Mouse (Mus musculus) CD8-positive naive resting alpha-beta T cell, adult 2 months (primary cell): Measurements from ENCODE around the gene Pde1c.

Experiments used
- DNase-seq, 2 experiments: peaks; one replicate each; pipeline ENCODE4 v3.0.0; 2022; ENCODE audit warnings: low read depth in 2 of 2, low spot score in 2 of 2

Pde1c gene

DNA sequence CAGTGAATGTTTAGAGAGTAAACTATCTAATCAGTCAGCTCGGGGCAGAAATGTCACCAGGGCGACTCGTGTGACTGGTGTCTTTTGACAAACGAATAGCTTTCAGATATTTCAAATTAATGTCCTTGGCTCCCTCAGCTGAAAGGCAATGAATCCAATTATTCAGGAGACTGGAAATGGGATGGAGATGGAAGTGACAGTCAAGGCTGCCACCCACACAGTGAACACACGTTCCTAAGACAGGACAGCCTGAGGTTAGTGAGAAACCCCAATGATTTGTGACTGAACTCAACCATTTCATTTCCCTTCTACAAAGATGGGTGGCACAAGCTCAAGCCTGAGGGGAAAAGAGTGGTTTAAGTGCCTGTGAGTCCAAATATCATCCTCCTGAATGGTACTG lies 470.5 kb downstream of the Pde1c start:
- no peak for DNase-seq

DNA sequence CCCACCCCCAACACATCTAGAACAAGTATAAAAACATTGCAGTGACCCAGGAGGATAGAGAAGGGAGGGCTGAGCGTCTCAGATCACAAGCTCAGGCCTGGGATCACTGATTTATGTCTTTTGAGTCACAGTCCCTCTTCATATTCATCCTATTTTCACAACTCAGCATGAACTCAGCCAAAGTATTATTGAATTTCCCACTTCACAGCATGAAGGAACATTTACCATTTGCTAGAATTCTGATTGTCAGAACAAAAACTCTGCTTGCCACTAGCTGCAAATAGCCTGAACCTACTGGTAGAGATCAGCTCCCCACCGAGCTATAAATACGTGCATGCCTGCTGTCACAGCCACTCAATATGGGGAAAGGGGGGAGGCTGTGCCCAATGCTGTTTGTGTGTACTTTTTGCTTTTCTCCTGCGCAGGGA lies 492.5 kb downstream of the Pde1c start:
- no peak for DNase-seq

DNA sequence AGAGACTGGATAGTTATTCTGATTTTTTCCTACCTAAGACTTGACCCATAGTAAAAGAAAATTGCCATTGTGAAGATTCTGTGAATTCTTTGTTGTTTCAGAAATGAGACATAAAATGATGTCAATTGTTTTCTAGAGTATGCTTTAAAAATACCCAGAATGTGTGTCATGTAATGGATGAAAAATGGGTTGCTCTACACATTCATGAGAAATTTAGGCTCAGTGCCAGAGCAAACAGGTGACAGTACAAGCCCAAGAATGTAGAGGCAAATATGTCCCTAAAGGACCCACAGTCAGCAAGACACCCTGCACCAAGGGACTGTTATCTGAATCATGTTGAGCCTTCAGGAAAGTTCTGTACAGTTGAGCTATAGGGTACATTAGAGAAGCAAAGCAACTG lies 500.4 kb downstream of the Pde1c start:
- no peak for DNase-seq

DNA sequence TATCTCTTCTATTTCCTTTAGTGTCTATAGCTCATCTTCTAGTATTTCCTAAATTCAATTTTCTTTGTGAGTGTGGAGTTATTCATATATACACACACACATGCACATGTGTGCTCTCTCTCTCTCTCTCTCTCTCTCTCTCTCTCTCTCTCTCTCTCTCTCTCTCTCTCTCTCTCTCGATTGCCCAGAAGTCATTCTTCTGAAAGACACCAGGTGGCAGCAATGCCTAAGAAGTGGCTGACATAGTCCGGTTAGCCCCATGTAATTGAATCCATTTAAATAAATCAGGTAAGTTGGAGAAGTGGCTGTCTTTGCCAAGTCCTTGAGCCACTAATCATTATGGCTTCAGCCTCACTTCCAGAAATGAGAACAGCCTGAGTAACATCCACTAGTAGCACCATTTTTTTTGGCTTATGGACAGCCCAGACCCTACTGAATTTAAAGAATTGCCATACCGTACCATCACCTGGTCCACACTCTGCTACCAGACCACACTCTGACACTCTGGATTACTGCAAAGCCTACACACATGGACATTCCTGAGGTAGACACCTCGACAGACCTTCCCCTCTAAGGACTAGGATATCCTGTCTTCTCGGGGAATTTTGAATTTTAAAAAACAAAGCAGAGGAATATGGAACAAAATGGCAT lies 502.1 kb downstream of the Pde1c start:
- no peak for DNase-seq

DNA sequence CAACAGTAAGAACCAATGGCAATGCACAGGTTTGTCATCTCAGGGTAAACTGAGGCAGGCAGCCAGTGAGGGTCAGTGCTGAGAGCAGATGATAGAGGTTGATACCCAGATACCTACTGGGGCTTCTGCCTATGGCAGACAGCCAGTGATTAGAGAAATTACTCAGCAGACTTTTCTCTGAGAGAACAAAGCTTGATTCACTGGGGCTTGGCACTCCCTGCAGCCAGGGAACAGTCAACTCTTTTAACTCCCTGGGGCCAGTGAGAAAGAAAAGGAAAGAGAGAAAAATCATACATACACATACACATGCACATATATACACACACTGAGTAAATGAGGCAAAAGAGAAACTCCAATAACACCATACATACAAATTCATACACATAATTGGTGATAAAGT lies 505.2 kb downstream of the Pde1c start:
- no peak for DNase-seq

DNA sequence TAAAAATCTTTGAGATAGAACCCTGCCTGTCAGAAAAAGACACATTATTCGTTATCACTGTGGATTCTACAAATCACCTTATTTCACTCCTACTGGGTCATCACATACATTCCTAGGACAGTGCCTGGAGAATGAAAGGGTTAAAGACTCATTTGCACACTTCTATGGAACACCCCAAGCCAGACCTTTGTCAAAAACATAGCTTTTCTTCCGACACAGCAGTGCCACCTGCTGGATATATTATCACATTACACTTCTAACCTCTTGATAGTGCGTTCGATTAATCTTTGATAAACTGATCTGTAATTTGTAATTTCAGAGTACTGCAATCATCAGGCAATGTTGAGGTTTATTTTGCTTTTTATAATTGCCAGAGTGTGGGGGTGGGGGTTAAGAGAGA lies 519.8 kb downstream of the Pde1c start:
- DNase-seq: no peak

DNA sequence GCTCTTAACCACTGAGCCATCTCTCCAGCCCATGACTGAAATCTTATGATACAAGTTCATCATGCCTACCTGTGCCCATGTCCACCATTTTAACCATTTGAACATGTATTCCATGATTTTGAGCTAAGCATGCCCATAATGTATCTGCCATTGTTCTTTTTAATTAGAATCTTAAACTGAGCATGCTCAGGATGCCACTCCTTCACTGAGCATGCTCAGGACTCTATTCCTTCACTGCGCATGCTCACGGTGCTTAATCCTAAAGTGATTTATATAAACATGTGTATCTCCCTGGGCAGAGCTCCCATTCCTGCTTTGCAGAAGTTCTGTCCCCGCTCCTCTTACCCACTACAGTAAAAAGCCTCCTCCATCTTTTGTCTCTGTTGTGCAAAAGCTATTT lies 520.3 kb downstream of the Pde1c start:
- no peak for DNase-seq

DNA sequence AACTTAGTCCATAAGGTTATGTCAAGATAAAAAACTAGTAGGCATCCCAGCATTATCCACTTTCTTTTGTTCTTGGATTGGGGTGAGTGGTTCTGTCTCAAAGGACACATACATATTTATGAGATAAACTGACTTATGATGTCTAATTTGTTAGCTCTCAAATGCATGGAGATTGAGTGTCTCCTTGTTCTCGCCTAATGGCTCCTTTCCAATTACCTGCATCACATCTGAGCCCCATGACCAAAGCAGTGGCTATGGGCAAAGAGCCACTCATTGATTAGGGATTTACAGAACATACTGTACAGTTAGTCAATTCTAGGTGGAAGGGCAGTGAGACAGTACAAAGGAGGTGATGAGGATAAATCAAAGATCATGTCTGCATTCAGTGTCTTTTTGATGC lies 524.2 kb downstream of the Pde1c start:
- no peak for DNase-seq

DNA sequence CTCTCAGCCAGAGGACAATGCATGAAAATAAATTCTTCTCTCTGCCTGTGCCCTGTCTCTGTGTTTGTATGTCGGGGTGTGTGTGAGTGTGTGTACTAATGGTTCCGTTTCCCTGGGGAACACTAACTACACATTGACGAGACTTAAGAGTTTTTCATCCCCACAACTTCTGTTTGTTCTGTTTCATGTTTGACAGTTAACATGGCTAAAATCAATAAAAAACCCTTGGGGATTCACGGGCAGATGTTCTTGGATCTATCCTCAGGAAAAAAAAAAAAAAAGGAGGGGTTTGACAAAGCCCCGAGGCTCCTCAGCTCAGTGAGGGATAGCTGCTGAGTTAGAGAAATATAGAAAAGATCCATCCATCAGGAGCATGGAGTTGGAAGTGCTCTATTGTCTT lies 524.6 kb downstream of the Pde1c start:
- DNase-seq: no peak

DNA sequence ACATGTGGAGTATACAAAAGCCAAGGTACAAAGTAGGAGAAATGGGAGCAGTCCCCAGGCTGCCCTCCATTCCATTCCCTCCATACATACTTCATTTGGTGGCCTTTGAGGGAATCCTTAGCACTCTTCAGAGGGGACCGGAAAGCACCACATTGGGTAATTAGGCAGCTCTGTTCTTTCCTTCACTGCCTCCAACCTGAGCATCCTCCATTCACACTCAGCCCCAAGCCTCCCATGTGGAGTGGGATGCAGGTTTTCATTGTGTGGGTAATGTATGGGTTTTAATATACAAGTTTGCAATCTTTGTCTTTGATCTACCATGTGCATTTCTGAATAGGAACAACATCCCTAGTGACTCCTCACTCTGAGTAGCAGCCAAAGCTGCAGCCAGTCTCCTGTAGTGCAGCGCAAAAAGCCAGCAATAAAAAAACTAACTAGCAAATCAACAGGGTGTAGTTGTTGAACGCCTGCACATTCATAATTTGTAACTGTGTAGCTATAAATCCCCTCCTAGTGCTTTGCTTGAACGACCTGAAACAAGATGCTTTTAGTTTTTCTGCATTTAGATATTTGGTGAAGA lies 529.3 kb downstream of the Pde1c start:
- no peak for DNase-seq

DNA sequence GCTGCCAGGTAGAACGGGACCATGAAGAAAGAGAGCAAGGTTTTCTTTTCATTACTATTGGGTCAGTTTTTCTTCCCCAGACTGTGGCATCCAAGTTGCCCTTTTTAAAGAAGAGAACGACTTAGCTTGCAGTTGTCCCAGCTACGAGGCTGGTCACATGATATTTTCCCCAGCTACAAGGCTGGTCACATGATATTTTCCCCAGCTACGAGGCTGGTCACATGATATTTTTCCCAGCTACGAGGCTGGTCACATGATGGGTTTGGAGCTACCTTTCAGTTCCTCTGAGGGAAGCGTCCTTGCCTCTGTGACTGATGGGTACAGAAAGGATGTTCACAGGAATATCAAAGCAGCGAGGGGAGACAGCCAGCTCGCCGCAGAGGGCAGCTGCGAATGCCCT lies 533.8 kb downstream of the Pde1c start:
- DNase-seq: no peak

DNA sequence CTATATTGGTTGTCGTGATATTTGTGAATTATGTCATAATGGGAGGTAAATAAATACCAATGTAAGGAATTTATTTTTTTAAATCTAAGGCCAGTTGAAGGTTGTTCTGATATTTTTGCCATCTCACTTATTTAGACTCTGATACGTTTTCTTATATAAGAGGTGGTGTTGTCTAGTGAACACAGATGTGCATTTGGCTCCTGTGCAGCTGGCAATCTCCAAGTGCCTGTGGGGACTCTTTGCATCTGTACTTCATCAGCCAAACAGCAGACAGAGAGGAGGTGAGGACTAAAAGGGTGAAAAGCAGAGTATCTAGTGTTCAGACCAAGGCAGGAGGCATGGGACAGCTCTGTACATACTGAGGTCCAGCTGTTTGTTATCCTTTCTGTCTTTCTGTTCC lies 536.7 kb downstream of the Pde1c start:
- no peak for DNase-seq

DNA sequence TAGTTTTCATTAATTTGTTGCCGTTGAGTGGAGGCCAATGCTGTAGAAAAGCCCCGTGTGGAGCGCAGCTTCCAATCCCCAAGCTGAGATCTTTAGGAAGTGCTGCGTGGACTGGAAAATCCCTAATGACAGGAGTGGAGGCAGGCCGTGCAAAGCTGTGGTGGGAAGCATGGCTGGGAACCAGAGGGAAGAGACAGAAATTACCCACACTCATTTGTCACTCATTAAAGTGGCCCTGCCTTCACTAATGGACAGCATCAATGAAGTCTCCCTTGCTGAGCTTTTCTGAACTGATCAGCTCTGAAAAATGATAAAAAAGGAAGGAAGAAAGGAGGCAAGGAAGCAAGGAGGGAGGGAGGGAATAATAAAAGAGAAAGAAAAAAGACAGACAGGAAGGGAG lies 538.9 kb downstream of the Pde1c start:
- DNase-seq: no peak

DNA sequence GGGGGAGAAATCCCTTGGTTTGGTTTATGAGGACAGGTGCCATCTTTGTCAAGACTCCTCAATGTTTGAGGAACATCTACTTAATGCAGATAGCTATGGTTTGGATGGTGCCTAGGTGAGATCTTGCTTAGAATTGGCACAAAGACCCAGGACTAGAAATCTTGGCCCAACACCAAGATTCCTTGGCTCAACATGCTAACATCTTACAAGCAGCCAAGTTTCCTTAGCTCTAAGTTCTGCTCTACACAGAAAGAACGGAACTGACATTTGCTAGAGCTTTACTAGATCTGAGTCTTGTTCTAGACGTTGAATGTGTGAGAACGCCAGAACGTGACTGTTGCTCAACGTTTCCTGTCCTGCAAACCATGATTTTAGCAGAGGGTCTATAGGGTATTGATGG lies 540.9 kb downstream of the Pde1c start:
- no peak for DNase-seq

DNA sequence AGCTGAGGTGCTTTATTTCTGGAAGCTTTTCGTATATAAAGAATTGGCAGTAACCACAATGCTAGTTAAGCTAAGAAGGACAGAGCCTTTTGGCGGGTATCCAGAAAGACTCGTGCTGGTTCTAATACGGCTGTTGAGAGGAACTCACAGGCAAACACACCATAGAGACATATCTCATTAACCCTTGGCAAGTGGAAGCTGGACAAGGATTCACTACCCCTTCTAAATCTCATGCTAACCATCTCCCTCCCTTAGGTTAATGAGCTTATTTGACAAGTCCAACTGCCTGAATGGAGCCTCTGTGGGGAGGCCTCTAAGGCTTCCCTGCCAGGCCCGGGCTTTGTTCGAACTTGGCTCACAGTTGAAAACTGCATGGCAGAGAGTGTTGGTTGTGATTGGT lies 541.6 kb downstream of the Pde1c start:
- DNase-seq: no peak

DNA sequence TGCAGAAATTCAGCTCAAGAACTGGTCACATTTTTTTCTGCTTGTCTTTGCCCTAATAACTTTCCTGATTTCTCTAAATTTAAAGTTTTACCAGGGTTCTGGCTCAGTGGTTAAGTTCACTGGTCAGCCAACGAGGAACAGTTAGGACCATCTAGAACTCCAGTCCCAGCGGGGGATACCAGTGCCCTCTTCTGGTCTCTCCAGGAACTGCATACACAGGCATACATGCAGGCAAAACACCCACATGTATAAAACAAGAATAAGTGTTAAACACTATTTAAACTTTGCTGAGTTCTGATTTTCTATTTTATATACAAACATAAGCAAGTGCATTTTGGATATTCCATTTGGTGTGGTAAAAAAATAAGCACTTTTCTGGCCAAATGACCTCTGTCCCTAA lies 543.4 kb downstream of the Pde1c start:
- DNase-seq: no peak
